Mouse (Mus musculus) cortical plate, adult 2 months (tissue): ENCODE results near the gene Cwc25.

Source experiments
- CTCF ChIP-seq: fragments of 200-500 bp; IDR thresholded peaks from 2 replicates; pipeline ENCODE4 v1.5.1; 2011; ENCODE audit warnings: mild to moderate bottlenecking, control low read depth, low read length; ENCODE audit not compliant: insufficient read depth; ENCODE audit errors: extremely low read depth
- POLR2A ChIP-seq: fragments of 200-500 bp; IDR thresholded peaks from 2 replicates; pipeline ENCODE4 v1.6.1; 2011; ENCODE audit warnings: mild to moderate bottlenecking, low read length, control low read depth; ENCODE audit not compliant: insufficient read depth; ENCODE audit errors: extremely low read depth

DNA sequence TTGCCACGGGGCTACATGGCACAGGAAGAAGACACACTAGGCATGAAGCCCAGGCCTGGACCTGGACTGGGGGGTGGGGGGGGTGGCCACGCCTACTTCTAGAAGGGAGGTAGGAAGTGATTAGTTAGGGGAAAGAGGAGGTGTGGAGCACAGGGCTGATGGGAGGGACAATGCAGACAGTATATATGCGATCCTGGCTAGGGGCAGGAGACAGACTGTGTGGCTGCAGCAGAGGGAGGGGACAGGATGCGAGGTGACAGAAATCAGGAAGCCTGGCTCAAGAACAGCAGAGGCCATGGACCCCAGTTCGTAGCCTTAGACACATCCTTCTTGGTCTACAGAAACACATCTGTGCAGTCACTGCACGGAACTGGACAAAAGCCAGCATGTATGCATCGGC is 42.6 kb downstream of the Cwc25 start:
- TF ChIP-seq POLR2A: no peak
- TF ChIP-seq CTCF: no peak
